ENCODE assay signal across 8 mouse cellular contexts in genomic region chr8:123317781-123318466, GRCm38 (mm10). TPM values are rescaled to one million over a fixed set of nuclear protein-coding genes. Genes with fewer than 3 reads are reported as not detected.
DNase-seq lines count a peak whose midpoint lies in the region; ATAC-seq and TF ChIP-seq lines count a peak whose summit lies in the region.

No protein-coding gene starts in this region.

- H3K9ac ChIP-seq in forebrain, embryonic 14.5 days (ENCODE audit: low read length), result peak overlapping the region; percentile 73
- peak overlapping the region; percentile 66 for H3K9ac ChIP-seq in liver, embryonic 15.5 days

- H3K27me3 ChIP-seq in heart, embryonic 10.5 days (ENCODE audit: insufficient read depth, poor library complexity, severe bottlenecking), result no peaks in the 10 kb centered on the region
- H3K27me3 ChIP-seq in E14TG2a.4 (ENCODE audit: insufficient read depth, low read length), result no peaks in the 10 kb centered on the region
- no peaks in the 10 kb centered on the region for H3K27me3 ChIP-seq in forebrain, embryonic 14.5 days (replicated peaks; ENCODE audit: control insufficient read depth, insufficient read depth, low read length)
- H3K27me3 ChIP-seq in liver, embryonic 15.5 days, result peaks cover 6% of the 10 kb centered on the region; the same call in 1 of the 2 replicates

- H3K4me1 ChIP-seq in heart, embryonic 10.5 days, result peaks cover 21% of the 10 kb centered on the region
- H3K4me1 ChIP-seq in E14TG2a.4 (replicated peaks; ENCODE audit: low read depth, low read length), result peaks cover 14% of the 10 kb centered on the region
- peaks cover 7% of the 10 kb centered on the region; the same call in 1 of the 2 replicates for H3K4me1 ChIP-seq in forebrain, embryonic 14.5 days (ENCODE audit: control insufficient read depth, insufficient read depth, low read length)
- H3K4me1 ChIP-seq in liver, embryonic 15.5 days (replicated peaks), result peaks cover 25% of the 10 kb centered on the region

- peak overlapping the region; percentile 81 for H3K4me3 ChIP-seq in heart, embryonic 10.5 days
- H3K4me3 ChIP-seq in E14TG2a.4 (replicated peaks; ENCODE audit: low read length), result peak overlapping the region; percentile 87
- H3K4me3 ChIP-seq in forebrain, embryonic 14.5 days (ENCODE audit: low read depth, low read length), result peak overlapping the region; percentile 50
- H3K4me3 ChIP-seq in liver, embryonic 15.5 days (replicated peaks), result peak overlapping the region; percentile 72

- TF ChIP-seq CTCF in E14TG2a.4 (conservative IDR thresholded peaks at IDR 0.05; ENCODE audit: low read length), result no peak

- H3K27ac ChIP-seq in heart, embryonic 10.5 days, result peak overlapping the region; percentile 89
- no peak overlapping the region for H3K27ac ChIP-seq in forebrain, embryonic 14.5 days (ENCODE audit: low read depth, low read length)
- H3K27ac ChIP-seq in liver, embryonic 15.5 days (replicated peaks), result peak overlapping the region; percentile 48

- no peak for DNase-seq in heart, embryonic 10.5 days (ENCODE audit: low spot score)
- DNase-seq in heart, adult 9 months (ENCODE audit: low spot score in 2 of 2), result no peak
- no peak for DNase-seq in forebrain, embryonic 14.5 days (ENCODE audit: low spot score)
- no peak for DNase-seq in layer of hippocampus, adult 9-10 months (ENCODE audit: low spot score)
- DNase-seq in left cerebral cortex, postnatal 14 days (ENCODE audit: low spot score in 2 of 2), result no peak

- ATAC-seq in forebrain, embryonic 14.5 days, result peak; percentile 81
- peak; percentile 88 for ATAC-seq in liver, embryonic 15.5 days (ENCODE audit: insufficient read depth)
- no peak for ATAC-seq in frontal cortex, adult (ENCODE audit: low TSS enrichment)

- H3K4me2 ChIP-seq in forebrain, embryonic 14.5 days (ENCODE audit: low read length), result peak overlapping the region; percentile 77
- peak overlapping the region; percentile 83 for H3K4me2 ChIP-seq in liver, embryonic 15.5 days

- H3K9me3 ChIP-seq in heart, embryonic 10.5 days, result no peaks in the 10 kb centered on the region
- H3K9me3 ChIP-seq in E14TG2a.4 (ENCODE audit: low read length), result no peaks in the 10 kb centered on the region
- no peaks in the 10 kb centered on the region for H3K9me3 ChIP-seq in forebrain, embryonic 14.5 days (replicated peaks; ENCODE audit: control insufficient read depth, low read length)
- H3K9me3 ChIP-seq in liver, embryonic 15.5 days (replicated peaks), result no peaks in the 10 kb centered on the region

- H3K36me3 ChIP-seq in heart, embryonic 10.5 days, result peaks cover 4% of the 10 kb centered on the region
- H3K36me3 ChIP-seq in E14TG2a.4 (ENCODE audit: insufficient read depth, low read length), result peaks cover 12% of the 10 kb centered on the region
- no peaks in the 10 kb centered on the region for H3K36me3 ChIP-seq in forebrain, embryonic 14.5 days (ENCODE audit: control insufficient read depth, insufficient read depth, low read length)
- peaks cover 11% of the 10 kb centered on the region; the same call in 1 of the 2 replicates for H3K36me3 ChIP-seq in liver, embryonic 15.5 days (replicated peaks)

- intact Hi-C loops in left cerebral cortex, postnatal 14 days (cut with DNase I), result no loop called here

- 8% methylated on average over 21 of the region's 21 CpGs for WGBS in heart, embryonic 10.5 days
- 7% methylated on average over 21 of the region's 21 CpGs for WGBS in forebrain, embryonic 14.5 days
- 3% methylated on average over 21 of the region's 21 CpGs for WGBS in liver, embryonic 15.5 days (ENCODE audit: insufficient replicate concordance)

RNA-seq across cellular contexts. Expression of gene Fanca, which starts 0.5 kb away (rescaled TPM):
- polyA plus RNA-seq in heart, embryonic 10.5 days (2016; fragmentation: Nextera tagmentation; extraction: Ambion mirVana), result 28.9 and 31.5 TPM in 2 replicates
- polyA plus RNA-seq in forebrain, embryonic 14.5 days (2014; fragmentation: Nextera tagmentation; extraction: Ambion mirVana), result 13.7 and 14.0 TPM in 2 replicates
- 15.5 and 16.7 TPM in 2 replicates for polyA plus RNA-seq in liver, embryonic 15.5 days (2015; fragmentation: Nextera tagmentation; extraction: Ambion mirVana)
- 1 to 10 TPM; 4.1 to 6.5 TPM for total RNA-seq in left cerebral cortex, postnatal 14 days (2021)

RNA-seq across cellular contexts. Expression of gene Spire2, which starts 14.6 kb away (rescaled TPM):
- polyA plus RNA-seq in heart, embryonic 10.5 days (2016; fragmentation: Nextera tagmentation; extraction: Ambion mirVana), result 4.4 TPM in 2 replicates
- 13.7 and 20.2 TPM in 2 replicates for polyA plus RNA-seq in forebrain, embryonic 14.5 days (2014; fragmentation: Nextera tagmentation; extraction: Ambion mirVana)
- polyA plus RNA-seq in liver, embryonic 15.5 days (2015; fragmentation: Nextera tagmentation; extraction: Ambion mirVana), result 3.0 and 3.4 TPM in 2 replicates
- total RNA-seq in left cerebral cortex, postnatal 14 days (2021), result 10 to 100 TPM; 16.3 to 17.1 TPM

RNA-seq across cellular contexts. Expression of gene Tcf25, which starts 55.6 kb away (rescaled TPM):
- 153 and 172 TPM in 2 replicates for polyA plus RNA-seq in heart, embryonic 10.5 days (2016; fragmentation: Nextera tagmentation; extraction: Ambion mirVana)
- 181 and 203 TPM in 2 replicates for polyA plus RNA-seq in forebrain, embryonic 14.5 days (2014; fragmentation: Nextera tagmentation; extraction: Ambion mirVana)
- 50.6 and 54.5 TPM in 2 replicates for polyA plus RNA-seq in liver, embryonic 15.5 days (2015; fragmentation: Nextera tagmentation; extraction: Ambion mirVana)
- 100 to 1,000 TPM; 541 to 593 TPM for total RNA-seq in left cerebral cortex, postnatal 14 days (2021)
